Mouse (Mus musculus) MEL (cell line): ENCODE measurements around the gene Reln. TPM values are rescaled to one million over a fixed set of nuclear protein-coding genes. Genes with fewer than 3 reads are reported as not detected.

Experiments
- DNase-seq: peaks from one replicate; pipeline ENCODE4 v3.0.0; 2011; ENCODE audit warnings: low read depth, low spot score
- H3K27ac ChIP-seq: 2 replicates; pipeline ENCODE4 v1.5.1; 2012; ENCODE audit warnings: low read depth, mild to moderate bottlenecking, control low read depth, low read length, moderate library complexity; ENCODE audit not compliant: control insufficient read depth
- H3K27me3 ChIP-seq, 2 experiments: fragments of 150-350 bp in 1 of 2; sonication (generic) in 1 of 2; 2 replicates each; pipeline ENCODE4 v1.6.1; 2012; ENCODE audit warnings: low read length in 2 of 2, mild to moderate bottlenecking in 2 of 2, improper control_type of control experiment in 1 of 2, moderate library complexity in 1 of 2; ENCODE audit not compliant: insufficient read depth in 2 of 2, control insufficient read depth in 1 of 2
- H3K36me3 ChIP-seq, 2 experiments: 2 replicates each; pipeline ENCODE4 v1.6.1; 2012 to 2014; ENCODE audit warnings: low read length in 2 of 2, improper control_type of control experiment in 1 of 2, inconsistent platforms in 1 of 2, mild to moderate bottlenecking in 1 of 2; ENCODE audit not compliant: insufficient read depth in 2 of 2, control insufficient read depth in 1 of 2
- H3K4me1 ChIP-seq, 2 experiments: fragments of 150-350 bp in 1 of 2; sonication (generic) in 1 of 2; 2 replicates each; pipeline ENCODE4 v1.6.1; 2012; ENCODE audit warnings: low read length in 2 of 2, improper control_type of control experiment in 1 of 2, mild to moderate bottlenecking in 1 of 2; ENCODE audit not compliant: insufficient read depth in 2 of 2, control insufficient read depth in 1 of 2
- H3K4me3 ChIP-seq, 2 experiments: fragments of 150-350 bp in 1 of 2; sonication (generic) in 1 of 2; 2 replicates each; pipeline ENCODE4 v1.5.1; 2012; ENCODE audit warnings: low read depth in 2 of 2, low read length in 2 of 2, mild to moderate bottlenecking in 2 of 2, moderate library complexity in 2 of 2, control low read depth in 1 of 2, improper control_type of control experiment in 1 of 2; ENCODE audit not compliant: control insufficient read depth in 1 of 2, insufficient read depth in 1 of 2
- H3K79me2 ChIP-seq: 2 replicates; pipeline ENCODE4 v1.6.1; 2012; ENCODE audit warnings: mild to moderate bottlenecking, low read length, moderate library complexity; ENCODE audit not compliant: control insufficient read depth, poor library complexity, insufficient read depth
- H3K9ac ChIP-seq: 2 replicates; pipeline ENCODE4 v1.6.1; 2012; ENCODE audit warnings: low read depth, mild to moderate bottlenecking, control low read depth, low read length, moderate library complexity; ENCODE audit not compliant: control insufficient read depth, poor library complexity, severe bottlenecking
- H3K9me3 ChIP-seq: fragments of 150-350 bp; sonication (generic); replicated peaks from 2 replicates; pipeline ENCODE4 v1.6.1; 2012; ENCODE audit warnings: mild to moderate bottlenecking, low read length, improper control_type of control experiment, moderate library complexity; ENCODE audit not compliant: insufficient read depth
- BHLHE40 ChIP-seq: IDR thresholded peaks from 2 replicates; pipeline ENCODE4 v1.6.1; 2012; ENCODE audit warnings: low read depth, mild to moderate bottlenecking, inconsistent platforms, low read length, improper control_type of control experiment, borderline replicate concordance
- CHD2 ChIP-seq: IDR thresholded peaks from 2 replicates; pipeline ENCODE4 v1.6.1; 2011; ENCODE audit warnings: low read length, improper control_type of control experiment
- CTCF ChIP-seq, 3 experiments: IDR thresholded peaks in 2 of 3; conservative IDR thresholded peaks in 1 of 3; 2 replicates each; pipeline ENCODE4 v1.5.1; 2011 to 2012; ENCODE audit warnings: low read length in 3 of 3, low read depth in 2 of 3, mild to moderate bottlenecking in 2 of 3, improper control_type of control experiment in 1 of 3, inconsistent platforms in 1 of 3, mixed read lengths in 1 of 3, moderate library complexity in 1 of 3; ENCODE audit not compliant: control insufficient read depth in 1 of 3, insufficient read depth in 1 of 3, poor library complexity in 1 of 3, severe bottlenecking in 1 of 3
- EP300 ChIP-seq, 2 experiments: IDR thresholded peaks; 2 replicates each; pipeline ENCODE4 v1.6.1; 2011; ENCODE audit warnings: improper control_type of control experiment in 2 of 2, low read length in 2 of 2, low read depth in 1 of 2, mild to moderate bottlenecking in 1 of 2
- ETS1 ChIP-seq: IDR thresholded peaks from 2 replicates; pipeline ENCODE4 v1.6.1; 2012; ENCODE audit warnings: low read depth, mild to moderate bottlenecking, inconsistent platforms, low read length, improper control_type of control experiment, moderate library complexity
- HCFC1 ChIP-seq: IDR thresholded peaks from 2 replicates; pipeline ENCODE4 v1.6.1; 2012; ENCODE audit warnings: low read depth, mild to moderate bottlenecking, inconsistent platforms, low read length, improper control_type of control experiment, moderate library complexity
- JUND ChIP-seq: IDR thresholded peaks from 2 replicates; pipeline ENCODE4 v1.6.1; 2011; ENCODE audit warnings: low read depth, mild to moderate bottlenecking, improper control_type of control experiment, low read length
- KAT2A ChIP-seq: conservative IDR thresholded peaks from 2 replicates; pipeline ENCODE4 v1.6.1; 2012; ENCODE audit warnings: low read depth, low read length, improper control_type of control experiment, inconsistent platforms
- MAZ ChIP-seq: IDR thresholded peaks from 2 replicates; pipeline ENCODE4 v1.6.1; 2012; ENCODE audit warnings: low read depth, mild to moderate bottlenecking, inconsistent platforms, low read length, improper control_type of control experiment
- MXI1 ChIP-seq: IDR thresholded peaks from 2 replicates; pipeline ENCODE4 v1.6.1; 2011; ENCODE audit warnings: mild to moderate bottlenecking, low read depth, low read length, improper control_type of control experiment
- MYB ChIP-seq: IDR thresholded peaks from 2 replicates; pipeline ENCODE4 v1.6.1; 2011; ENCODE audit warnings: mild to moderate bottlenecking, low read depth, low read length, improper control_type of control experiment
- NELFE ChIP-seq: IDR thresholded peaks from 2 replicates; pipeline ENCODE4 v1.6.1; 2011; ENCODE audit warnings: low read depth, low read length, improper control_type of control experiment
- NRF1 ChIP-seq: IDR thresholded peaks from 2 replicates; pipeline ENCODE4 v1.6.1; 2014; ENCODE audit warnings: low read depth, mild to moderate bottlenecking, inconsistent platforms, low read length, improper control_type of control experiment, moderate library complexity; ENCODE audit not compliant: poor library complexity, insufficient read depth, severe bottlenecking
- POLR2A ChIP-seq, 2 experiments: IDR thresholded peaks; 2 replicates each; pipeline ENCODE4 v1.6.1; 2011 to 2012; ENCODE audit warnings: low read length in 2 of 2, mild to moderate bottlenecking in 2 of 2, control low read depth in 1 of 2, improper control_type of control experiment in 1 of 2, low read depth in 1 of 2, moderate library complexity in 1 of 2; ENCODE audit not compliant: control insufficient read depth in 1 of 2, insufficient read depth in 1 of 2, poor library complexity in 1 of 2
- RAD21 ChIP-seq: IDR thresholded peaks from 2 replicates; pipeline ENCODE4 v1.6.1; 2011; ENCODE audit warnings: mild to moderate bottlenecking, low read depth, low read length, improper control_type of control experiment
- SIN3A ChIP-seq: IDR thresholded peaks from 2 replicates; pipeline ENCODE4 v1.6.1; 2012; ENCODE audit warnings: low read length, improper control_type of control experiment, inconsistent platforms
- SMC3 ChIP-seq: IDR thresholded peaks from 2 replicates; pipeline ENCODE4 v1.6.1; 2011; ENCODE audit warnings: low read depth, low read length, improper control_type of control experiment
- TAL1 ChIP-seq: IDR thresholded peaks from 2 replicates; pipeline ENCODE4 v1.6.1; 2012; ENCODE audit warnings: mild to moderate bottlenecking, inconsistent platforms, low read length, moderate library complexity, mixed read lengths
- TBP ChIP-seq: IDR thresholded peaks from 2 replicates; pipeline ENCODE4 v1.8.0; 2011; ENCODE audit warnings: low read depth, low read length, improper control_type of control experiment
- TCF12 ChIP-seq: IDR thresholded peaks from 2 replicates; pipeline ENCODE4 v1.6.1; 2014; ENCODE audit warnings: low read depth, mild to moderate bottlenecking, inconsistent platforms, low read length, improper control_type of control experiment, moderate library complexity
- ZC3H11A ChIP-seq: IDR thresholded peaks from 2 replicates; pipeline ENCODE4 v1.6.1; 2012; ENCODE audit warnings: low read depth, mild to moderate bottlenecking, inconsistent platforms, low read length, improper control_type of control experiment
- ZNF384 ChIP-seq: IDR thresholded peaks from 2 replicates; pipeline ENCODE4 v1.6.1; 2012; ENCODE audit warnings: low read depth, mild to moderate bottlenecking, inconsistent platforms, low read length, improper control_type of control experiment
- polyA plus RNA-seq, 2 experiments: library from polyadenylated mRNA; stranded (reverse) in 1 of 2; unstranded in 1 of 2; fragments of >175 nt in 1 of 2; fragments of >200 nt in 1 of 2; gene quantifications; 2 replicates each; pipeline versions ENCODE4 v1.2.1 to v1.2.4; 2012; ENCODE audit warnings: low replicate concordance in 2 of 2, low read depth in 1 of 2; ENCODE audit not compliant: insufficient read length in 2 of 2, insufficient read depth in 1 of 2, missing spikeins in 1 of 2
- total RNA-seq: library from RNA; depleted of rRNA; stranded (reverse); fragments of 300-350 nt; gene quantifications from 2 replicates; pipeline ENCODE4 v1.2.3, GENCODE M21; 2012

Gene Reln
- total and polyA plus RNA-seq, 3 experiments = not detected

DNA sequence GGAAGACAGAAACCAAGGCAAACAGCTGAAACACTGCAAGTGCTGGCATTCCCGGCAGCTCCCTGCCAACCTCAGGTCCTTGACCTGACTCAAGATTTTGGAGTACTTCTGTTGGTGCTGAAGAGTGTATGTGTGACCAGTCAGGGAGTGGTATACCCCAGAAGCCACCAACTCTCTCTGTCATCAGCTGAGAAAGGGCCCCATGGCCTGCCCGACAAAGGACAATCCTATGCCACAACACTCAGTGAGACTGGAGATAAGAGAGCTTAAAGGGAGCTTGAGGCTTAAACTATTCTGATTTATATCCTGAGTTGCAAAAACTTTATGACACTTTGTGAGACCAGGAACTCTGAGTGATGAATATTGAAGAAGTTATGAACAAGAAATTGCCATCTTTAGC is 407.9 kb downstream of the Reln start:
- Histone ChIP-seq H3K27me3 (peaks cover 0 to 1% of the 10 kb centered on the region in 2 experiments; a peak in 1 of 4 replicates), H3K4me3 (no peak overlapping the region), H3K9ac (no peak overlapping the region), H3K79me2 (no peaks in the 10 kb centered on the region), H3K36me3 (no peaks in the 10 kb centered on the region), H3K27ac (no peak overlapping the region), H3K4me1 (no peaks in the 10 kb centered on the region), H3K9me3 (no peaks in the 10 kb centered on the region)
- no peak for DNase-seq
- no peak for TF ChIP-seq RAD21
- no peak for TF ChIP-seq MXI1
- TF ChIP-seq NELFE = no peak
- TF ChIP-seq, all 39 proteins: peak for 0

- TF ChIP-seq JUND = no peak
- no peak for TF ChIP-seq POLR2A (IDR thresholded peaks at IDR 0.05; ENCODE audit: control insufficient read depth in 1 of 2, insufficient read depth in 1 of 2, low read depth in 1 of 2, low read length in 2 of 2, poor library complexity in 1 of 2)
- no peak for TF ChIP-seq KAT2A
- no peak for TF ChIP-seq SMC3
- no peak for TF ChIP-seq MAZ
- TF ChIP-seq MYB = no peak
- TF ChIP-seq CHD2 = no peak
- no peak for TF ChIP-seq EP300 (IDR thresholded peaks at IDR 0.05; ENCODE audit: low read depth in 1 of 2, low read length in 2 of 2)
- TF ChIP-seq NELFE = no peak
- no peak for TF ChIP-seq HCFC1
- no peak for TF ChIP-seq TCF12
- TF ChIP-seq TBP = no peak
- no peak for TF ChIP-seq SIN3A
- TF ChIP-seq ZNF384 = no peak
- no peak for TF ChIP-seq BHLHE40
- no peak for TF ChIP-seq ZC3H11A
- TF ChIP-seq TAL1 = no peak
- no peak for TF ChIP-seq CTCF (IDR thresholded peaks at IDR 0.05 in 2 of 3, conservative IDR thresholded peaks at IDR 0.05 in 1 of 3; ENCODE audit: control insufficient read depth in 1 of 3, insufficient read depth in 1 of 3, low read depth in 2 of 3, low read length in 3 of 3, poor library complexity in 1 of 3, severe bottlenecking in 1 of 3)
- TF ChIP-seq NRF1 = no peak
- TF ChIP-seq ETS1 = no peak
Observed at GRCm38 (mm10) chr5:21936096-21936495, 408.4 kb downstream of the Reln start.

More at GRCm38 (mm10) chr5:21936096-21936495, 408.4 kb downstream of the Reln start:
- Histone ChIP-seq H3K4me3 (no peak overlapping the region), H3K79me2 (no peaks in the 10 kb centered on the region), H3K9me3 (no peaks in the 10 kb centered on the region), H3K27me3 (peaks cover 0 to 1% of the 10 kb centered on the region in 2 experiments; a peak in 1 of 4 replicates), H3K9ac (no peak overlapping the region), H3K4me1 (no peaks in the 10 kb centered on the region), H3K27ac (no peak overlapping the region), H3K36me3 (no peaks in the 10 kb centered on the region)
- no peak for DNase-seq
